Mouse (Mus musculus): ENCODE data around the gene 1810009A15Rik. TPM values are rescaled to one million over a fixed set of nuclear protein-coding genes. Genes with fewer than 3 reads are reported as not detected.

Gene 1810009A15Rik
- 10 to 100 TPM; 19.4 to 31.7 TPM for total RNA-seq (2023)

DNA sequence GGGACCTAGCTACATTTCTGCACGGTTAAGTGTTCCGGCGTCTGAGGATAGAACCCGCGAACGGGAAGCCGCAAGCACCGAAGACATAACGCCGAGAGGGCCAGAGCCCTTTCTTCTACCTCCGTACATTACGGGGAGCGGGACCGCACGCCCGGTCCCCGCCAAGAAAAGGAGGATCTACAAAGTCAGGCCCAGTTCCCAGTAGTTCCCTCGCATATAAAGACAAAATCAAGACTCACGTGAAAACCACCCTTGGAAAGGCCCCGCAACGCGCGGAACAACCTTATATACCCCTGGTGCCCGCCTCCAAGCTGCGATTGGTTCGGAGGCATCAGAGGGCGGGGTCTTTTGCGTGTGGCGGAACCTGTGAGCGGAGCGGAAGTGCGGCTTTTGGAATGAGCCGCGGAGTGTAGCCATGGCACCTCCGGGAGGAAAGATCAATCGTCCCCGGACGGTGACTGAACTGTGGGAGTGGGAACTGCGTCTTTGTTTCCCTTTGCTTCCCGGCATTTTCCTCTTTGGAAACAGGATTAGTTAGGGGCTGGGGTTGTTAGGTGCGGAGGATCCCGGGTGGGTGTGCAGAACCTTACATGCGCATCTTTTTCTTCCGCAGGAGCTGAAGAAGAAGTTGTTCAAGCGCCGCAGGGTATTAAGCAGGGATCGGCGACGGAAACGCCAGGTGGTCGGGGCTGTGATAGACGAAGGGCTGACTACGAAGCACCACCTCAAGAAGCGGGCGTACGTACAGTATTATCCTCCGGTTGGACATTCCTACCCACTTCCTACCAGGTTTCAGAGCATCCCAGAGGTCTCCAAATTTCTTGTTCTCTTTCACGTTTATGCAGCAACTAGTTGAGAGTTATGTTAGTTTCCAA, at the start of gene 1810009A15Rik, which contains the start of gene Gm49416:
TSS of gene 1810009A15Rik (plus strand) at position 343 of the 875 bp plus-strand sequence.
TSS of gene Gm49416 (plus strand) at position 416 of the 875 bp plus-strand sequence.

DNA sequence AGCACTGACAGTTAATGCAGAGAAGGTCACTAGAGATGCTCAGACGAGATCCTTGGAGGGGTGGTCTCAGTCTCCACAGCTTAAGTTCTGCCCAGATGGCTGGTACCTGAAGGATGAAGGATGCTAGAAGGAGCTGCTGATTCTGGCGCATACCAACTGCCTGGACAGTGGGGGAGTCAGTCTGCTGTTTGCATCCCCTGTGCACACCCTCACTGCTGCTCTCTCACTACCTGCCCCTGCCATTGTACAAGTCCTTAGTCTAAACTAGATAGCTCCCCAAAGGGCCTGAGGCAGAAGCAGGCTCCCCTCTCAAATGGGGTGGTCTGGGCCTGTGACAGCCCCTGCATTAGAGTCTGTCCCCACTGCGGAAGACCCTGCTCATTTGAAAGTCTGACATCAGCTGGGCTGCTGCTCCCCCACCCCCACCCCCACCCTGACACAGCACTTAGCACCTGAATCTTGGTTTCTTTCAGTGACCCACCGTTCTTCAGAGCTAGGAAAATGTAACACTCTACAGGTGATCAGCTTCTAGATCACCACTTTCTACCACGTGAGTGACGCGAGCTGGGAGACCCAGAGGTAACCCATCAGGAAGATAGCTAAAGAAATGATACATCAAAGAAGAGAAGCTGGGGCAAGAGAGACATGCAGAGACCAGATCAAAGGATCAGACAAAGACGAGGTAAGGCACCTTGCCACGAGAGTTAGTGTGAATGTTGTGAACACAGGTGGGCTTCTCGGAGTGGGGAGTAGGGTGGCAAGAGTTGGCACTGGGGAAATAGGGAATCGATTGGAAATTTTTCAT, 49.3 kb upstream of the 1810009A15Rik start, which contains the start of gene Gng3:
TSS of gene Gng3 (minus strand) at position 92 of the 805 bp plus-strand sequence.

DNA sequence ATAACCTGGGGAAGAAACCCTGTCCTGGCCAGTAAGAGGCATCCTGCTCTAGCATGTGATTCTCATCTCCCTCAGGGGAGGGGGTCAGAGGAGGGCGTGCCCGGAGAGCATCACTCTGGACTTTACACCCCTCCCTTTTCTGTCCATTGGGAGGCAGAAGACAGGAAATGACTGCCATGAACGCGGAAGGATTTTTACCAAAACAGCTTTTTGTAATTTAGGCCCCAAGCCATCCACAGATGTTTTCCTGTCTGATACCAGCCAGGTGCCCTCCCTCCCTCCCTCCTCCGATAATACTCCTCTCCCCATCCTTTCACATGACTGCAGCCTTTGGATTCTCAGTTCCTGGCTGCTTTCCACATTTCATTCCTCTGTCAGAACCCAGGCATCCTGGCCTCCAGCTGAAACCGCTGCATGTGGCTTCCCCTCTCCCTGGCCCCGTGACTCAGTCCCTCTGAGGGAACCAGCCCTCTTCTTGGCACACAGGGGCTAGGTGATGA, 38.2 kb upstream of the 1810009A15Rik start, which contains the start of gene Lrrn4cl:
TSS of gene Lrrn4cl (plus strand) at position 367 of the 500 bp plus-strand sequence.

DNA sequence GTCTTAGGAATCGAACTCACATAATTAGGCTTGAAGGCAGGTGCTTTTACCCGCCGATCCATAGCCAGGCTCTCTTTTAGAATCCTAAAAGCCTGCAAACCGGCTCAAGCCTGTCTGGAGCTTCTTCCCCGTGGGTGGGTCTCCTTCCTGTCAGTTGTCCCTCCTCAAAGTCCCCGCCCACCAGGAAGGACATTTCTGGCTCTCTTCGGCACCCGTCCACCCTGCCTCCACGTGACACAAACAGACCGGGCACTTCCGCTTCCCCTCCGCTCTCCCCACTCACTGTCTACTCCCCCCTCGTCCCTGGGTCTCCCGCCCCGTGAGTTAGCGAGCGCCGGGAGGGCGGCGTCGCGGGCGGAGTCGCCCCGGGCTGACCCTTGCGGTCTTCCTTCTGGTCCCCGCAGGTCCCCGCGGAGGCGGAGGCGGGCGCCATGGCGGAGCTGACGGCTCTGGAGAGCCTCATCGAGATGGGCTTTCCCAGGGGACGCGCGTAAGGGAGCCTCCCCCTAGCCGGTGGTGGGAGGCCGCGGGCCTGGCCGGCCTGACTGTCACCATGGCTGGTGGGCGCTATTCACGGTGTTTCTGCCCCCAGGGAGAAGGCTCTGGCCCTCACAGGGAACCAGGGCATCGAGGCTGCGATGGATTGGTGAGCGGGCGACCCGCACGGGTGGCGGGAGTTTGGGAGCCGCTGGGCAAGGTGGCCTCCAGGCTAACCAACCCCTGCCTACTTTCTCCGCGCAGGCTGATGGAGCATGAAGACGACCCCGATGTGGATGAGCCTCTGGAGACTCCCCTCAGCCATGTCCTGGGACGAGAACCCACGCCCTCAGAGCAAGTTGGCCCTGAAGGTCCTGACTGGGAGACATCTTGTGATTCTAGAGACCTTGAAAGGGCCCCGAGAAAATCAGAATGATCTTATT, 17.1 kb upstream of the 1810009A15Rik start, which contains the start of gene Ubxn1:
TSS of gene Ubxn1 (plus strand) at position 230 of the 920 bp plus-strand sequence.

DNA sequence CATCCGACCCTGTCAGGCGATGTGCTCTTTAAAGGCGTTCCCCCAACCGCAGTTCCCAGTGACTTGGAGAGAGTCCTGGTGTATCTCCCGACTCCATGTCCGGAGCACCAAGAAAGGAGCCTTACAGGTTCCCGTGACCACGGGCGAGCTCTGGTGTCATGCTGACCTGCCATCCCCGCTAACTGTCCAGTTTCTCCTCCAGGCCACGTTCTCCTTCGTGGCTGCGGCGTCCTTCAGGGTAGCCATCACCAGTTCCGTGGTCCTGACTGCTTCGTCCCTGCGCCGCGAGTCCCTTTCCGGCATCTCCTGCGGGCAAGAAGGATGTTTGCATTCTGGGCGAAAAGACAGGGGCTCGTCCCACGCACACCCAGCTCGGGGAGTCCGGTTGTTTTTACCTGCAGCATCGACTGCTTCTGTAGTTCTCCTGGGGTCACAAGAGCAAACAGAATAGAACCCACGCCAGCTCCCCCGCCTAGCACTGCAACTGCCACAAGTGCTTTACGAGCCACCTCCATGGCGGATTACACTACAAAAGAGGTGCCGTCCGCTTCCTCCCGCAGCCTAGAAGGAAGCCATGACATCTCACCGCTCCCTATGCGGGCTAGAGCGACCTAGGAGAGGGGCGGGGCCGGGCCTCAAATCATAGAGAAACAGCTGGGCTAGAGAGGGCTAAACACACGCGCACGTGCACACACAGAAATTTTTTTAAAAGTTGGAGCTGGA, 8.2 kb upstream of the 1810009A15Rik start, which contains the start of gene Uqcc3:
TSS of gene Uqcc3 (minus strand) at position 613 of the 723 bp plus-strand sequence.

DNA sequence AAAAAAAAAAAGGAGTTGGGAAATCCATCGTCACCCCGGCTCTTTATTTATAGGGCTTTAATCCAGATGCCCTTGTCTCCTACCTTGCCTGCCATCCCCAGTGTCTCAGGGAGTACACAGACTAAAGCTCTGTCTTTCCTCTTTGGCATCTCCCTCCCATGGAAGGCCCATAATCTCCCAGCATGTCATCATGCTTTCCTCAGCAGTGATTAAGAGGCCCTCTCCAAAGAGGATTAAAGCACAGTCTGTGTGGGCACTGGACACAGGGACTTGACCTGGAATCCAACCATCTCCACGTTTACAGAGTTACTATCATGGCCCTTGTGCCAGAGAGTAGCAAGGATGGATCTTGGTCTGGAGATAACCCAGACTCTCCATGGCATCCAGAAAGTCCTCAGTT, 5.0 kb upstream of the 1810009A15Rik start, which contains the start of the genes Lbhd1 and Gm49403:
TSS of gene Lbhd1 (plus strand) at position 117 of the 400 bp plus-strand sequence.
TSS of gene Gm49403 (plus strand) at position 315 of the 400 bp plus-strand sequence.

DNA sequence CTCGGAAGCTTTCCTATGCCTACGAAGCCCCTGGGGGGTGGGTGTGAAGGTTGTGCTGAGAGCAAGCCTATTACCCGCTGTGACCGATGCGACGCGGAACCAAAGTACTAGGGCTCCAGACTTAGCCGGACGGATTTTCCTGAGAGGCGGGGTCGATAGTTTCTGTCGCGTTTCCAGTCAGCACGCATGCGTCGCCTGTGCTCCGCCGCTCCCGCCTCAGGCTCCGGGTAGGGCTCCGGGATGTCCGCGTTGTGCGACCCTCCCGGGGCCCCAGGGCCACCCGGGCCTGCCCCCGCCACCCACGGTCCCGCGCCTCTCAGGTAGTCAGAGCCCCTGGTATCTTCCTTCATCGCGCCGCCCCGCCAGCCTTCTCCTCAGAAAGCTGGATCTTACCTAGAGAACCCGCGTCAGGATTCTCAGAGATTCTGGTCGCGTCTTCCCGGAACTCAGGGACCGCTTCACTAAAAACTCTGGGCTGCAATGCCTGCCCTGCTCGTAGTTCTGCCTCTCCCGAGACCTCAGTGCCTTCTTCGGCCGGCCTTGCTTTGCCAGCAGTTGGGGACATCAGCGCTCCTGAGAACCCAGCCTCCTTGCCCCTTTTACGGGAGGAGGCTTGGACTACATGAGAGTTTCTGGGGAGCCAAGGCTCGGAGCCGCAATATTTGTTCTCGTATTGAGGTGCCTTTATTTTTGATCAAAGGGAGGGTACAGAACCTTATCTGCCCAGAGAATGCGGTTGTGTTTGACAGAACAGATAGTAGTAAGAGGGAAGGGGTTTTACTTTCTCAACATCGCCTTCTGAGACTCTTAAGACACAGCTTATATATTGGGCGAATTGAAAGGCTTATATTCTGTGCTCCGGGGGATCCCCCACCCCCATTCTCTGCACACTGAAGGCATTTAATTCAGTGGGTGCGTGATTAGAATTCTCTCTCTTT, 4.4 kb downstream of the 1810009A15Rik start, which contains the start of gene Ints5:
TSS of gene Ints5 (plus strand) at position 177 of the 938 bp plus-strand sequence.

DNA sequence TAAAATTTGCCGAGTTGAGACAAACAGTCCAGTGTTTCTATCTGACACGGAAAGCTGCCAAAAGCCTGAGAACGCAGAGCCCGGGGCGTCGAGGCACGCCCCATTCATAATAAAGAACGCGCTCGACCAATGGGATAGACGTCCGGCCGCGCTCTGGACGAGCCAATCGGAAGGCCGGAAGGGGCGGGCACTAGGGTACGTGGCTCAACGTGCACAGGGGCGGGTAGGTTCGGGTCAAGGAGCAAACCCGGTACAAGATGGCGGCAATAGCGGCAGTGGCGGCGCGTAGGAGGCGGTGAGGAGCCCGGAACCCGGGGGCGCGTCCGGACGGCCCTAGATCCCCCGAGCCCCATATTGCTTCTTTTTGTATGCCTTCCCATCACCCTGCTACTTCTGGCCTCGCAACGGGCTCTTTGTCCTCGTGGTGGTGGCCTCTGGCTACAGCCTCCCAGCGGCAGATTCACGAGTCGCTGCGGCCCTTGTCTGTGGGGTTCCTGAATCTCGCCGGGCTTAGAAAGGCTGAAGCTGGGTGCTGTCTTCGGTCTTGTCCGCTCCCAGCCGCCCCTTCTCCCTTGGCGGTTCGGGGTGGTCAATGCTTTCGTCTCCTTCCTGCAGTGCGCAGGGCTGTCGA, 9.3 kb downstream of the 1810009A15Rik start, which contains the start of gene Ganab:
TSS of gene Ganab (plus strand) at position 207 of the 631 bp plus-strand sequence.

DNA sequence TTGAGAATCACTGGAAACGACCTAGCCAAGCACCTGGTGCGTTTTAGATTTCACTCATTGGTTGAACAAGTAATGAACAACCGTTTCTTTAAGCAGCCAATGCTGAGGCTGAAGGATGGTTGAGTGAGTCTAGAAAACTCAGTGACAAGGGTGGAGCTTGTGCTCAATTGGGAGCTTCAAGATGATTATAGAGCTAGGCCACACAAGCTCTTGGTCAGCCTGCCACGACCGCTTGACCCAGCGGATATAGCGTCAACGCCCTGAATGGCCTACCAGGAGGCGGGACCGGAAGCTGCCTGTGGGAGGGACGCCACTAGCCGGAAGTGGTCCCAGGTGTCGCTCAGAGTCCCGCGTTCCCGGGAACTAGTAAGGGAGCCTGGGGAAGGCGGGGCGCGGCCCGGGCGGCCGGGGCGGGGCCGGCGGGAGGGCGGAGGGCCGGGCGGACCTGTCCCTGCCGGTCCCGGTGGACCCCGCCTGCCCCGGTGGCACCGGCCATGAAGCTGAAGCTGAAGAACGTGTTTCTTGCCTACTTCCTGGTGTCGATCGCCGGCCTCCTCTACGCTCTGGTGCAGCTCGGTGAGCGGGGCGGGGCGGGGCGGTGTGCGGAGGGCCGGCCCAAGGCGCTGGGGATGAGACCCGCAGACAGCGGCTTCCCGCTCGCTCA, 31.6 kb downstream of the 1810009A15Rik start, which contains the start of gene B3gat3:
TSS of gene B3gat3 (plus strand) at position 302 of the 664 bp plus-strand sequence.

DNA sequence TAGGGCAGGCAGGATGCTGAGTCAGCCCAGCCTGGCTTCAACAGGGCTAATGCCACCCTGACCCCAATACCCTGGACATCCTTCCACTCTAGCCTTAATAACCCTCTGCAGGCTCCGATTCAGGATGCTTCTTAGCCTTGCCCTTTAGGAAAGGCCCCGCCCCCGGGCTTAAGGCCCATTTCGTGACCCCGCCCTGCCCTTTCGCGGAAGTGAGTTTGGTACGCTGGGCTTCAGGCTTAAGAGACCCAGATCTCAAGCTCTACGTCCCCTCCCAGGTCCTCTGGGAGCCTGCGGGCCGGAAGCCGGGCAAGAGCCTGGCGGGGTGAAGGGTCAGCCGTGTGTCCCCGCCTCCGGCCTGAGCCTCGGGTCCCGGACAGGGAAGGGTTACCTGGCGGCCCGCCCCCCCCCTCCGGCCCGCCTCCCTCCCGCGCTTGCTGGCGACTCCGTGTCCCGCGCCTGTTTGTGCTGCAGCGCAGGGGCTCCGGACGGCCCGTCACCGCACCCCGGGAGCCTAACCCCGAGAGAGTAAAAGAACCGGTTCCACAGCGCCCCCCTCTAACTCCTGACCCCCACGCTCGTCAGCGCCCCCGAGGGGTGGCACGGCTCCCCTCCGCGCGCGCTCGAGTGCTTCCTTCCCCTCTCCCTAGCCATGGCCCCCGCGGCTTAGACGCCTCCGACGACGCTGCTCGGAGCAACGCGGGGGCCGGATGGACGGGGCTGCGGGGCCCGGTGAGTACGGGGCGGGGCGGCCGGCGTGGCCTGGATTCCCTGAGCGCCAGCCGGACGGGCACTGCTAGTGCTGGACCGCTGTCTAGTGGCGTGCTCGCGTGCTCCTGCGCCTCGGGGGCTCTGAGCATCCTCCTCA, 40.8 kb downstream of the 1810009A15Rik start, which contains the start of the genes Rom1 and Eml3:
TSS of gene Rom1 (minus strand) at position 133 of the 865 bp plus-strand sequence.
TSS of gene Eml3 (plus strand) at position 329 of the 865 bp plus-strand sequence.

Other genes starting within 250 kb of the 1810009A15Rik start
- gene Chrm1, start 225.1 kb upstream of the 1810009A15Rik start, total RNA-seq (2023) = under 1 TPM; 0.07 to 0.39 TPM
- 100 to 1,000 TPM; 110 to 140 TPM for gene Slc3a2, start 165.5 kb upstream of the 1810009A15Rik start, total RNA-seq (2023)
- gene Wdr74, start 153.0 kb upstream of the 1810009A15Rik start, total RNA-seq (2023) = 10 to 100 TPM; 18.5 to 22.5 TPM
- 1 to 10 TPM in 1 of 2 experiments, not detected in 1; 1.6 TPM for gene 1700092M07Rik, start 148.1 kb upstream of the 1810009A15Rik start, total RNA-seq (2023)
- 10 to 100 TPM; 95.0 to 99.4 TPM for gene Stx5a, start 147.4 kb upstream of the 1810009A15Rik start, total RNA-seq (2023)
- gene Nxf1, start 131.8 kb upstream of the 1810009A15Rik start, total RNA-seq (2023) = 100 to 1,000 TPM; 148 to 149 TPM
- 10 to 100 TPM; 24.2 to 30.1 TPM for gene Tmem223, start 117.9 kb upstream of the 1810009A15Rik start, total RNA-seq (2023)
- 10 to 100 TPM; 81.5 to 81.7 TPM for gene Tmem179b, start 114.4 kb upstream of the 1810009A15Rik start, total RNA-seq (2023)
- gene Taf6l, start 102.4 kb upstream of the 1810009A15Rik start, total RNA-seq (2023) = 10 to 100 TPM; 12.6 to 14.4 TPM
- 10 to 100 TPM; 42.9 to 43.0 TPM for gene Polr2g, start 90.3 kb upstream of the 1810009A15Rik start, total RNA-seq (2023)
- gene Zbtb3, start 86.3 kb upstream of the 1810009A15Rik start, total RNA-seq (2023) = 1 to 10 TPM; 1.1 to 1.4 TPM
- gene Ttc9c, start 69.5 kb upstream of the 1810009A15Rik start, total RNA-seq (2023) = 10 to 100 TPM; 25.6 to 25.7 TPM
- gene Hnrnpul2, start 68.8 kb upstream of the 1810009A15Rik start, total RNA-seq (2023) = 10 to 100 TPM; 91.2 to 95.0 TPM
- gene AC129217.1, start 59.1 kb upstream of the 1810009A15Rik start, total RNA-seq (2023) = 10 to 100 TPM in 1 of 2 experiments, 1 to 10 TPM in 1; 3.1 to 11.6 TPM
- gene Bscl2, start 51.4 kb upstream of the 1810009A15Rik start, total RNA-seq (2023) = 10 to 100 TPM; 57.2 to 57.4 TPM
- under 1 TPM in 1 of 2 experiments, not detected in 1; 0.33 TPM for gene Gng3, start 49.7 kb upstream of the 1810009A15Rik start, total RNA-seq (2023)
- under 1 TPM in 1 of 2 experiments, not detected in 1; 0.13 TPM for gene Lrrn4cl, start 38.1 kb upstream of the 1810009A15Rik start, total RNA-seq (2023)
- 10 to 100 TPM; 92.2 to 94.2 TPM for gene Ubxn1, start 17.4 kb upstream of the 1810009A15Rik start, total RNA-seq (2023)
- gene Uqcc3, start 7.9 kb upstream of the 1810009A15Rik start, total RNA-seq (2023) = 10 to 100 TPM; 17.8 to 24.6 TPM
- gene Lbhd1, start 5.1 kb upstream of the 1810009A15Rik start, total RNA-seq (2023) = 10 to 100 TPM in 1 of 2 experiments, 1 to 10 TPM in 1; 5.4 to 17.3 TPM
- gene Gm49403, start 4.9 kb upstream of the 1810009A15Rik start, total RNA-seq (2023) = not detected
- gene Gm49416, start 73 bp downstream of the 1810009A15Rik start, total RNA-seq (2023) = 10 to 100 TPM in 1 of 2 experiments, not detected in 1; 10.3 TPM
- 10 to 100 TPM; 15.0 to 15.1 TPM for gene Ints5, start 4.2 kb downstream of the 1810009A15Rik start, total RNA-seq (2023)
- 10 to 100 TPM; 88.6 to 94.6 TPM for gene Ganab, start 9.2 kb downstream of the 1810009A15Rik start, total RNA-seq (2023)
- 10 to 100 TPM; 39.8 to 40.9 TPM for gene B3gat3, start 31.5 kb downstream of the 1810009A15Rik start, total RNA-seq (2023)
- 1 to 10 TPM; 2.4 to 3.1 TPM for gene Rom1, start 40.5 kb downstream of the 1810009A15Rik start, total RNA-seq (2023)
- gene Eml3, start 40.7 kb downstream of the 1810009A15Rik start, total RNA-seq (2023) = 10 to 100 TPM; 46.2 to 51.1 TPM
- 100 to 1,000 TPM; 106 to 109 TPM for gene Mta2, start 53.0 kb downstream of the 1810009A15Rik start, total RNA-seq (2023)
- 1 to 10 TPM; 7.5 to 8.5 TPM for gene Tut1, start 65.0 kb downstream of the 1810009A15Rik start, total RNA-seq (2023)
- 100 to 1,000 TPM; 131 to 159 TPM for gene Eef1g, start 78.2 kb downstream of the 1810009A15Rik start, total RNA-seq (2023)
- gene Ahnak, start 100.4 kb downstream of the 1810009A15Rik start, total RNA-seq (2023) = 100 to 1,000 TPM; 396 to 493 TPM
- gene Scgb1a1, start 199.1 kb downstream of the 1810009A15Rik start, total RNA-seq (2023) = not detected
- 1 to 10 TPM; 7.4 to 9.5 TPM for gene Asrgl1, start 246.8 kb downstream of the 1810009A15Rik start, total RNA-seq (2023)

Measured in neutrophil, adult 83 days (primary cell).